Mouse (Mus musculus): Measurements from ENCODE around the gene Dync1h1.
A peak's percentile ranks its signal among the peaks of the same experiment; 100 is the strongest.

- TF ChIP-seq POLR2A (IDR thresholded peaks at IDR 0.05; ENCODE audit: insufficient read depth, low read depth, low read length) (no peak), EP300 (IDR thresholded peaks at IDR 0.05; ENCODE audit: insufficient read depth, low read depth, low read length) (0 out of 2 replicates have a peak, but pooled peaks have one; percentile 48)
These were observed 7.4 kb downstream of the Dync1h1 start for GRCm38 (mm10) chr12:110608460-110609152.
